Mouse (Mus musculus): ENCODE data around the gene Pomgnt1.

GRCm38 (mm10) chr4:116193583-116194383, 70.1 kb downstream of the Pomgnt1 start:
- TF ChIP-seq EP300 (optimal IDR thresholded peaks at IDR 0.05) (no peak), CTCF (IDR thresholded peaks at IDR 0.05; ENCODE audit: low read depth) (no peak)
